Mouse (Mus musculus) heart, postnatal 0 days (tissue): ENCODE results near the gene Pttg1.

Source experiments
- CTCF ChIP-seq: IDR thresholded peaks from 2 replicates; pipeline ENCODE4 v1.5.1; 2016; ENCODE audit warnings: antibody characterized with exemption, control low read depth, low read depth
- EP300 ChIP-seq: IDR thresholded peaks from 2 replicates; pipeline ENCODE4 v1.6.1; 2016; ENCODE audit warnings: antibody characterized with exemption, low read depth

GRCm38 (mm10) chr11:43373367-43373766, 52.7 kb downstream of the Pttg1 start:
- TF ChIP-seq EP300 (no peak), CTCF (no peak)
